Mouse (Mus musculus) natural killer cell, adult 2 months (primary cell): Measurements from ENCODE around the gene Ifng.
A peak's percentile ranks its signal among the peaks of the same experiment; 100 is the strongest.

Experiments
- DNase-seq, 2 experiments: peaks; one replicate each; pipeline ENCODE4 v3.0.0; 2022; ENCODE audit warnings: low spot score in 2 of 2

Ifng gene

DNA sequence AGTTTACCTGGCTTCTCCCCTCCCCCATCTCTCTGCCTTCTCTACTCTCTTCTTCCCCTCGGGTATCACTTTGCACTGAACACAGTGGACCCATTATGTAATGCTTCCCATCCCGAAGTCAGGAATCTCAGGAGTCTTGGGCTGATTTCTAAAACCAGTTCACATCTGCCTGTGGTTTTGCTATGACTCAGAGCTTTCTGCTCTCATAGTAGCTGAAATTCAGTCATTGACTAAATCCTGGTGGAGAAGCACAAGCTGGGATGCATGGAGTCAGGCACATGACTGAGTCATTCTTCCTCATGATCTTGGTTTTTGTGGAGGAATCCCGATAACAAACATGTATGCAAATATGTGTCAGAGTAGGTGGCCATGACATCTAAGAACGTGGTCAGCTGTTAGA is 38.4 kb downstream of the Ifng start:
- no peak for DNase-seq

DNA sequence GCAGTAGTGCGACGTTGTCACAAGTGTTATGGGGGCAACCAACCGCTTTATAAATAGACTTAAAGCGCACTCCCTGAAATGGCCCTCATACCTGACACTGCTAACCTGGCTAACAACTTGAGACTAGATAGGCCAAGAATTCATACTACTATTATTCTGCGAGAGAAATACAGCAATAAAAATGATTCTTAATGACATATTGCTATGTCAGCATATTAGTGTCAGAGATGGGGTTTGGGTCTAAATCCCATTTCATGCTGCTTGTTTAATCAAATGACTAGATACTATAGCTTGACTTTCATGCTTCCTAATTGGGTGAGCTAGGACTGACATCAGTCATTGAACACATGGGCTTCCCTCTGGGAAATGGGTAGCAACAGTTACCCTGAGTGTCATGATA is 39.3 kb downstream of the Ifng start:
- DNase-seq: no peak

DNA sequence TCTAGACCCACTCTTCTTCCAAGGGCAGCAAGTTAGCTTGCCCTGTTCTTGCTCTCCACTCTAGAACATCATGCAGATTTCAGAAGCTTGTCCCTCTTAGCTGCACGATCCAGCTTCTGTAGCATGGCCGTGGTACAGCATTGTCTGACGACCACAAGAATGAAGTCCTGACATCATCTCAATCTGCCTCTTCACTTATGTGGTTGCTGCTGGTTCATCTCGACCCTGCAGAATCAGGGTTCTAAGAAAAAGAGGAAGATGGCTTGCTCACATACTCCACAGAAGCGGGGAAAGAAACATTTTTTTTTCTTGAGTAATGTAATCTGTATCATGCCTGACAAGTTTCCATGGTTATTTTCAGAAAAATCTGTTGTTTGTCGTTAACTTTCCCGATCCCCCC is 39.9 kb downstream of the Ifng start:
- DNase-seq: no peak

DNA sequence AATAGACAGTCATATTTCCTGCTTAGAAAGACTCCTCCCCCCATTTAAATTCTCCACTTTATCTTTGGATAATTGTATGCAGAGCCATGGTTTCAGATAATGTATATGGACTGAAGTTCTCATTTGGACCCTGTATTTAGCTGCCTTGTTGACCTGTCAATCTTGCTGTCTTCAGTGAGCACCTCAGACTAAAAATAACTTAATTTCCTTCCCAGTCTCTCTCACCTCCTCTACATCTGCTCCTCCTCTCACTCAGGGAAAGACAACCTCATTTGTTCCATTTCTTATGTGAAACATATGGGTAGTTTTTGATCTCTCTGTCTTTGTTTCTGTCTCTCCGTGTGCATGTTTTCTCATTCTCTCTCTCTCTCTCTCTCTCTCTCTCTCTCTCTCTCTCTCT is 53.3 kb downstream of the Ifng start:
- DNase-seq: no peak

DNA sequence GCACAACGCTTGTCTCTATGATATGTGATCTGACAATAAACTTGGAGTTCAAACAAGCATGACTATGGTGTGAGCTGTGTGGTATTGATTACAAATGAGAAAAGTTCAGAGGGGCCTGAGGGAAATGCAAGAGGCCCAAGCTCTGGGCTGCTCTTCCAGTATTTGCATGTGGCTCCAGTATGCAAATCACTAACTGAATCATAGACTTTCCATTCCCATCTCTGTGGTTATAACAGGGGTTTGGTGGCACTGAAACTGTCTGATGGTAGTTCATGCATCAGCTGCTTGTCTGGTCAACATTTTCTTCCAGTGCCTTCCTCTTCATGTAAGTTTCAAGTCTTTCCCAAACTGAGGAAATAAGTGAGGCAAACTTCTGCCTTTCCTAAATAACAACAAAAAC is 54.5 kb downstream of the Ifng start:
- peak in 1 of 2 experiments; percentile 38 for DNase-seq
